Mouse (Mus musculus) neural tube, embryonic 15.5 days (tissue): ENCODE data around the gene Suv39h2. TPM values are rescaled to one million over a fixed set of nuclear protein-coding genes. Genes with fewer than 3 reads are reported as not detected.

Experiments
- ATAC-seq: fragments of 200-750 bp; cut with Nextera tagmentation; 2 replicates; pipeline ENCODE4 v1.8.0; 2017; ENCODE audit warnings: mild to moderate bottlenecking, moderate TSS enrichment, moderate library complexity; ENCODE audit not compliant: low FRiP score
- H3K27ac ChIP-seq: fragments of 300-500 bp; sonication (generic); replicated peaks from 2 replicates; pipeline ENCODE4 v1.5.1; 2015; ENCODE audit warnings: mild to moderate bottlenecking, inconsistent platforms
- H3K27me3 ChIP-seq: fragments of 300-500 bp; sonication (generic); replicated peaks from 2 replicates; pipeline ENCODE4 v1.6.1; 2015; ENCODE audit warnings: inconsistent platforms
- H3K36me3 ChIP-seq: fragments of 300-500 bp; sonication (generic); 2 replicates; pipeline ENCODE4 v1.6.1; 2015; ENCODE audit warnings: inconsistent platforms
- H3K4me1 ChIP-seq: fragments of 300-500 bp; sonication (generic); 2 replicates; pipeline ENCODE4 v1.6.1; 2015; ENCODE audit warnings: inconsistent platforms
- H3K4me2 ChIP-seq: fragments of 300-500 bp; sonication (generic); 2 replicates; pipeline ENCODE4 v1.6.1; 2015; ENCODE audit warnings: inconsistent platforms, mild to moderate bottlenecking, moderate library complexity
- H3K4me3 ChIP-seq: fragments of 300-500 bp; sonication (generic); replicated peaks from 2 replicates; pipeline ENCODE4 v1.5.1; 2015; ENCODE audit warnings: mild to moderate bottlenecking, inconsistent platforms
- H3K9ac ChIP-seq: fragments of 300-500 bp; sonication (generic); replicated peaks from 2 replicates; pipeline ENCODE4 v1.6.1; 2015; ENCODE audit warnings: mild to moderate bottlenecking, inconsistent platforms
- H3K9me3 ChIP-seq: fragments of 300-500 bp; sonication (generic); replicated peaks from 2 replicates; pipeline ENCODE4 v1.6.1; 2016; ENCODE audit warnings: inconsistent platforms
- WGBS: fragments of 180-500 bp; shearing (Covaris S2); methylation state at CpG from one replicate; pipeline ENCODE4 v1.1.7; 2015; ENCODE audit warnings: mixed read lengths; 5-methylcytosine and 5-hydroxymethylcytosine counted together
- polyA plus RNA-seq: library from polyadenylated mRNA; unstranded; fragments of >200 nt; fragmentation: Nextera tagmentation; extraction: Ambion mirVana; gene quantifications from 2 replicates; pipeline ENCODE4 v1.2.1, GENCODE M21; 2015

Gene Suv39h2
- polyA plus RNA-seq, 1 experiment from 2014 or later, result 6.7 TPM

GRCm38 (mm10) chr2:3473891-3474290 is 940 bp downstream of the Suv39h2 start:
- Histone ChIP-seq H3K4me3 (peak overlapping the region; percentile 94), H3K9me3 (no peaks in the 10 kb centered on the region), H3K4me2 (peak overlapping the region; percentile 75), H3K4me1 (peaks cover 17% of the 10 kb centered on the region), H3K27ac (peak overlapping the region; percentile 92; the same call in 1 of the 2 replicates), H3K9ac (peak overlapping the region; percentile 68), H3K36me3 (no peaks in the 10 kb centered on the region), H3K27me3 (no peaks in the 10 kb centered on the region)
- ATAC-seq, result no peak
- under 1% methylated on average over 12 of the region's 12 CpGs for WGBS

- H3K27me3 ChIP-seq, result no peaks in the 10 kb centered on the region
- no peaks in the 10 kb centered on the region for H3K4me1 ChIP-seq
- 87% methylated on average over 4 of the region's 4 CpGs for WGBS
- H3K9me3 ChIP-seq, result no peaks in the 10 kb centered on the region
- ATAC-seq, result no peak
- H3K4me2 ChIP-seq, result no peak overlapping the region
- peaks cover 31% of the 10 kb centered on the region for H3K36me3 ChIP-seq
- H3K9ac ChIP-seq, result no peak overlapping the region
- no peak overlapping the region for H3K27ac ChIP-seq
- H3K4me3 ChIP-seq, result no peak overlapping the region
Observed at GRCm38 (mm10) chr2:3456590-3456989, 18.2 kb downstream of the Suv39h2 start.

- H3K9ac ChIP-seq, result no peak overlapping the region
- no peaks in the 10 kb centered on the region for H3K4me1 ChIP-seq
- no peak overlapping the region for H3K4me3 ChIP-seq
- no peak overlapping the region for H3K27ac ChIP-seq
- no peak for ATAC-seq
- no peaks in the 10 kb centered on the region for H3K27me3 ChIP-seq
- H3K36me3 ChIP-seq, result peaks cover 36% of the 10 kb centered on the region
- no peaks in the 10 kb centered on the region for H3K9me3 ChIP-seq
- H3K4me2 ChIP-seq, result no peak overlapping the region
- WGBS, result 89% methylated on average over 3 of the region's 3 CpGs
Observed at GRCm38 (mm10) chr2:3453096-3453495, 21.7 kb downstream of the Suv39h2 start.

GRCm38 (mm10) chr2:3449431-3449830 is 25.4 kb downstream of the Suv39h2 start:
- WGBS, result 81% methylated on average over 2 of the region's 2 CpGs
- no peak overlapping the region for H3K4me3 ChIP-seq
- H3K9me3 ChIP-seq, result no peaks in the 10 kb centered on the region
- no peak for ATAC-seq
- no peaks in the 10 kb centered on the region for H3K4me1 ChIP-seq
- peaks cover 43% of the 10 kb centered on the region for H3K36me3 ChIP-seq
- H3K27me3 ChIP-seq, result no peaks in the 10 kb centered on the region
- no peak overlapping the region for H3K27ac ChIP-seq
- no peak overlapping the region for H3K4me2 ChIP-seq
- no peak overlapping the region for H3K9ac ChIP-seq

GRCm38 (mm10) chr2:3445984-3446383 is 28.8 kb downstream of the Suv39h2 start:
- Histone ChIP-seq H3K27me3 (no peaks in the 10 kb centered on the region), H3K4me1 (no peaks in the 10 kb centered on the region), H3K27ac (no peak overlapping the region), H3K9me3 (no peaks in the 10 kb centered on the region), H3K36me3 (peaks cover 45% of the 10 kb centered on the region), H3K4me2 (no peak overlapping the region), H3K4me3 (no peak overlapping the region), H3K9ac (no peak overlapping the region)
- ATAC-seq, result no peak
- WGBS, result 66% methylated on average over 4 of the region's 4 CpGs

- Histone ChIP-seq H3K4me3 (no peak overlapping the region), H3K27ac (no peak overlapping the region), H3K9me3 (no peaks in the 10 kb centered on the region), H3K27me3 (no peaks in the 10 kb centered on the region), H3K9ac (no peak overlapping the region), H3K4me1 (no peaks in the 10 kb centered on the region), H3K4me2 (no peak overlapping the region), H3K36me3 (peaks cover 39% of the 10 kb centered on the region)
- 70% methylated on average over 7 of the region's 7 CpGs for WGBS
- no peak for ATAC-seq
Observed at GRCm38 (mm10) chr2:3444206-3444605, 30.6 kb downstream of the Suv39h2 start.

- Histone ChIP-seq H3K4me1 (no peaks in the 10 kb centered on the region), H3K27me3 (no peaks in the 10 kb centered on the region), H3K36me3 (peaks cover 25% of the 10 kb centered on the region), H3K27ac (no peak overlapping the region), H3K9me3 (no peaks in the 10 kb centered on the region), H3K9ac (no peak overlapping the region), H3K4me3 (no peak overlapping the region), H3K4me2 (no peak overlapping the region)
- no peak for ATAC-seq
- 57% methylated on average over 7 of the region's 7 CpGs for WGBS
Observed at GRCm38 (mm10) chr2:3437956-3438355, 36.9 kb downstream of the Suv39h2 start.

- Histone ChIP-seq H3K4me2 (no peak overlapping the region), H3K27ac (no peak overlapping the region), H3K4me3 (no peak overlapping the region), H3K4me1 (no peaks in the 10 kb centered on the region), H3K9ac (no peak overlapping the region), H3K9me3 (no peaks in the 10 kb centered on the region), H3K36me3 (peaks cover 27% of the 10 kb centered on the region), H3K27me3 (no peaks in the 10 kb centered on the region)
- no peak for ATAC-seq
- WGBS, result 87% methylated on average over 6 of the region's 6 CpGs
Observed at GRCm38 (mm10) chr2:3435369-3436061, 39.3 kb downstream of the Suv39h2 start.

GRCm38 (mm10) chr2:3430956-3431355 is 43.9 kb downstream of the Suv39h2 start:
- Histone ChIP-seq H3K4me2 (no peak overlapping the region), H3K9me3 (no peaks in the 10 kb centered on the region), H3K27me3 (no peaks in the 10 kb centered on the region), H3K27ac (no peak overlapping the region), H3K36me3 (peaks cover 24% of the 10 kb centered on the region), H3K4me3 (no peak overlapping the region), H3K4me1 (no peaks in the 10 kb centered on the region), H3K9ac (no peak overlapping the region)
- WGBS, result 94% methylated on average over 9 of the region's 9 CpGs
- ATAC-seq, result no peak

GRCm38 (mm10) chr2:3424579-3424910 is 50.3 kb downstream of the Suv39h2 start:
- H3K27ac ChIP-seq, result no peak overlapping the region
- WGBS, result 8% methylated on average over 9 of the region's 10 CpGs
- 0 out of 2 replicates have a peak, but pooled peaks cover 7% of the 10 kb centered on the region for H3K36me3 ChIP-seq
- peaks cover 20% of the 10 kb centered on the region for H3K4me1 ChIP-seq
- no peaks in the 10 kb centered on the region for H3K27me3 ChIP-seq
- H3K4me2 ChIP-seq, result peak overlapping the region; percentile 97
- H3K4me3 ChIP-seq, result peak overlapping the region; percentile 70
- ATAC-seq, result peak; percentile 9; the same call in 1 of the 2 replicates
- peak overlapping the region; percentile 57 for H3K9ac ChIP-seq
- no peaks in the 10 kb centered on the region for H3K9me3 ChIP-seq

- 1% methylated on average over 29 of the region's 29 CpGs for WGBS
- Histone ChIP-seq H3K4me2 (peak within 1 kb of the TSS; percentile 97), H3K9me3 (no peaks in the 10 kb centered on the region), H3K4me3 (peak within 1 kb of the TSS; percentile 70), H3K9ac (peak within 1 kb of the TSS; percentile 57), H3K4me1 (peaks cover 20% of the 10 kb centered on the region), H3K27me3 (no peaks in the 10 kb centered on the region), H3K27ac (no peak within 1 kb of the TSS), H3K36me3 (0 out of 2 replicates have a peak, but pooled peaks cover 2% of the 10 kb centered on the region)
- ATAC-seq, result peak; percentile 99
Observed at GRCm38 (mm10) chr2:3423841-3424578, 50.8 kb downstream of the Suv39h2 start, which contains the start of gene Dclre1c. Gene Dclre1c (plus strand): TSS chr2:3424131.

- ATAC-seq, result no peak
- 75% methylated on average over 3 of the region's 3 CpGs for WGBS
- Histone ChIP-seq H3K27me3 (peaks cover 7% of the 10 kb centered on the region; the same call in 1 of the 2 replicates), H3K4me3 (no peak within 1 kb of the TSS; the same call in 1 of the 2 replicates), H3K9ac (no peak within 1 kb of the TSS), H3K4me2 (peak within 1 kb of the TSS; percentile 97), H3K36me3 (no peaks in the 10 kb centered on the region), H3K27ac (no peak within 1 kb of the TSS), H3K9me3 (no peaks in the 10 kb centered on the region), H3K4me1 (peaks cover 26% of the 10 kb centered on the region)
Observed at GRCm38 (mm10) chr2:3422548-3422947, 52.3 kb downstream of the Suv39h2 start, which contains the start of gene Meig1. Gene Meig1 (minus strand): TSS chr2:3422648.
